ENCODE assay signal across 22 mouse cellular contexts in the genomic region with DNA sequence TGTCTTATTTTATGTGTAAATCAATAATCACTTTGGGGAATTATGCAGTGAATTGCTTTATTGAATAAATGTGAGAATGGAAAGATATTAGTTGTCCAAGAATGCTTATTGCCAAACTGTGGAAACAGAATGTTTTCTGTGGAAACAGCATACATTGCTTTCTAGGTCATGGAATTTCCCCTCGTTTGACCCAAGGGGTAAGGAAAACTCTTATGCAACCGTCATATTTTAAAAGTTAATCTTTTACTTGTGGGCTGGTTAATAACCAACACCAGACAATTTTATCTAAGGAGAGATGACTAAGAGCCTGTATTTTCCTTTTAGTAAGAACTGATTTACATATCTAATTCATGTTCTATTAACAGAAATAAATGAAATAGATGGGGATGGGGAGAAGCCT.
DNase-seq lines count a peak whose midpoint lies in the region; ATAC-seq and TF ChIP-seq lines count a peak whose summit lies in the region.
"Had no signal": no experiment of that assay in that cellular context is flagged by ENCODE, and none has a peak within 500 bp of the region (broad histone marks: within the 10 kb centered on the region; RNA-seq: fewer than 3 reads in every experiment).

No protein-coding gene starts in this region.

- no peak overlapping the region for H3K4me3 ChIP-seq in kidney, adult 2 months (ENCODE audit: insufficient read depth, low read depth, low read length)
- no peak overlapping the region for H3K4me3 ChIP-seq in kidney, embryonic 16.5 days (ENCODE audit: low read length)
- H3K4me3 ChIP-seq in liver, postnatal 0 days (ENCODE audit: low read depth, low read length), result no peak overlapping the region
- H3K4me3 ChIP-seq: forebrain, embryonic 10.5 days; forebrain, embryonic 13.5 days; heart, adult 2 months; heart, embryonic 10.5 days; heart, embryonic 13.5 days had no signal

- no peak overlapping the region for H3K4me2 ChIP-seq in kidney, embryonic 16.5 days (replicated peaks; ENCODE audit: low read depth, low read length)
- no peak overlapping the region for H3K4me2 ChIP-seq in liver, postnatal 0 days (ENCODE audit: low read depth, low read length)
- H3K4me2 ChIP-seq: forebrain, embryonic 13.5 days; heart, embryonic 13.5 days; hindbrain, embryonic 14.5 days had no signal

- H3K4me1 ChIP-seq in kidney, adult 2 months (ENCODE audit: control insufficient read depth, insufficient read depth, low read length), result no peaks in the 10 kb centered on the region
- H3K4me1 ChIP-seq in kidney, embryonic 16.5 days (ENCODE audit: insufficient read depth, low read length), result no peaks in the 10 kb centered on the region
- H3K4me1 ChIP-seq in liver, postnatal 0 days (ENCODE audit: insufficient read depth), result no peaks in the 10 kb centered on the region
- H3K4me1 ChIP-seq: forebrain, embryonic 10.5 days; heart, embryonic 10.5 days; heart, embryonic 13.5 days had no signal

- DNase-seq in kidney, adult 2 months, result peak; percentile 69
- DNase-seq in kidney, postnatal 14 days, result peak; percentile 15
- no peak for DNase-seq in kidney, postnatal 25 days
- no peak for DNase-seq in liver, postnatal 0 days
- no peak for DNase-seq in liver
- DNase-seq: adrenal gland, postnatal 10 days; adrenal gland, postnatal 36 days; cerebellum, adult 18-20 months; cerebellum, adult 9-10 months; cerebellum, postnatal 14 days; gastrocnemius, postnatal 10 days; gastrocnemius, postnatal 36 days; heart, adult 2 months; heart, postnatal 14 days; heart, postnatal 4 days had no signal

- TF ChIP-seq POLR2A in kidney, adult 2 months (IDR thresholded peaks at IDR 0.05; ENCODE audit: low read depth, low read length), result no peak

- TF ChIP-seq EP300 in liver, postnatal 0 days (IDR thresholded peaks at IDR 0.05; ENCODE audit: low read depth), result peak; percentile 23; the same call in 1 of the 2 replicates

- 28% methylated on average over 2 of the region's 2 CpGs for WGBS in kidney, adult 2 months
- whole genome bisulfite sequencing in kidney, embryonic 16.5 days, result 67% methylated on average over 2 of the region's 2 CpGs
- 54% methylated on average over 2 of the region's 2 CpGs for WGBS in liver, postnatal 0 days (ENCODE audit: insufficient replicate concordance)

- H3K36me3 ChIP-seq in kidney, adult 2 months (ENCODE audit: control insufficient read depth, insufficient read depth, low read length), result no peaks in the 10 kb centered on the region
- no peaks in the 10 kb centered on the region for H3K36me3 ChIP-seq in kidney, embryonic 16.5 days (ENCODE audit: insufficient read depth, low read length)
- H3K36me3 ChIP-seq in liver, postnatal 0 days (replicated peaks; ENCODE audit: insufficient read depth, low read length), result no peaks in the 10 kb centered on the region
- H3K36me3 ChIP-seq: forebrain, embryonic 10.5 days; heart, embryonic 10.5 days; heart, embryonic 13.5 days had no signal

- TF ChIP-seq CTCF in kidney, adult 2 months (conservative IDR thresholded peaks at IDR 0.05; ENCODE audit: insufficient read depth, insufficient read length, low read depth, low read length), result no peak
- no peak for TF ChIP-seq CTCF in liver, postnatal 0 days (IDR thresholded peaks at IDR 0.05; ENCODE audit: low read depth)

- no peaks in the 10 kb centered on the region for H3K27me3 ChIP-seq in kidney, adult 2 months (replicated peaks; ENCODE audit: control insufficient read depth, insufficient read depth, low read length)
- H3K27me3 ChIP-seq in kidney, embryonic 16.5 days (ENCODE audit: insufficient read depth, low read length), result peaks cover 17% of the 10 kb centered on the region; the same call in 1 of the 2 replicates
- no peaks in the 10 kb centered on the region for H3K27me3 ChIP-seq in liver, postnatal 0 days (ENCODE audit: insufficient read depth, low read length)
- H3K27me3 ChIP-seq: forebrain, embryonic 13.5 days had no signal

- ATAC-seq in kidney, embryonic 16.5 days (ENCODE audit: low FRiP score, low TSS enrichment), result no peak
- no peak for ATAC-seq in liver, postnatal 0 days
- ATAC-seq: forebrain, embryonic 13.5 days; forebrain, embryonic 16.5 days had no signal

- no peak overlapping the region for H3K9ac ChIP-seq in kidney, embryonic 16.5 days (replicated peaks; ENCODE audit: low read length)
- no peak overlapping the region for H3K9ac ChIP-seq in liver, postnatal 0 days (replicated peaks)
- H3K9ac ChIP-seq: forebrain, embryonic 13.5 days; heart, embryonic 13.5 days; hindbrain, embryonic 14.5 days had no signal

- no peak overlapping the region for H3K27ac ChIP-seq in kidney, adult 2 months (ENCODE audit: insufficient read depth, low read depth, low read length)
- no peak overlapping the region for H3K27ac ChIP-seq in kidney, embryonic 16.5 days (ENCODE audit: low read length)
- H3K27ac ChIP-seq in liver, postnatal 0 days (ENCODE audit: low read depth), result no peak overlapping the region
- H3K27ac ChIP-seq: forebrain, embryonic 10.5 days; forebrain, embryonic 13.5 days; heart, adult 2 months; heart, embryonic 10.5 days; heart, embryonic 13.5 days; hindbrain, embryonic 14.5 days had no signal

- no peaks in the 10 kb centered on the region for H3K9me3 ChIP-seq in kidney, embryonic 16.5 days (ENCODE audit: low read length)
- no peaks in the 10 kb centered on the region for H3K9me3 ChIP-seq in liver, postnatal 0 days (ENCODE audit: low read length)
- H3K9me3 ChIP-seq: forebrain, embryonic 10.5 days; forebrain, embryonic 13.5 days; heart, embryonic 10.5 days; heart, embryonic 13.5 days had no signal

Comparison
In these comparisons a context has a peak if more than half of its experiments do, and no peak if none do; other contexts are left out.
1. DNase-seq: peak in kidney, adult 2 months (single experiment) and kidney, postnatal 14 days (single experiment); none in kidney, postnatal 25 days (0 of 2), liver, postnatal 0 days (single experiment) and liver (single experiment).